Mouse (Mus musculus) C2C12 (cell line): ENCODE measurements around the gene Slc19a1.

ENCODE experiments used
- CEBPB ChIP-seq: IDR thresholded peaks from one replicate; pipeline ENCODE4 v1.6.1; 2011; ENCODE audit warnings: low read depth, mild to moderate bottlenecking, control low read depth, moderate library complexity
- CTCF ChIP-seq: IDR thresholded peaks from one replicate; pipeline ENCODE4 v1.5.1; 2011; ENCODE audit not compliant: control insufficient read depth, insufficient read depth, insufficient read length
- MAX ChIP-seq: IDR thresholded peaks from one replicate; pipeline ENCODE4 v1.6.1; 2011; ENCODE audit warnings: mild to moderate bottlenecking, control low read depth
- MYOD1 ChIP-seq: IDR thresholded peaks from one replicate; pipeline ENCODE4 v1.6.1; 2011; ENCODE audit warnings: low read depth; ENCODE audit not compliant: control insufficient read depth, insufficient read length
- MYOG ChIP-seq: IDR thresholded peaks from one replicate; pipeline ENCODE4 v1.6.1; 2011; ENCODE audit not compliant: control insufficient read depth, insufficient read length; ENCODE audit errors: extremely low read depth
- USF1 ChIP-seq: IDR thresholded peaks from one replicate; pipeline ENCODE4 v1.6.1; 2011; ENCODE audit warnings: low read depth, mild to moderate bottlenecking, control low read depth, moderate library complexity

DNA sequence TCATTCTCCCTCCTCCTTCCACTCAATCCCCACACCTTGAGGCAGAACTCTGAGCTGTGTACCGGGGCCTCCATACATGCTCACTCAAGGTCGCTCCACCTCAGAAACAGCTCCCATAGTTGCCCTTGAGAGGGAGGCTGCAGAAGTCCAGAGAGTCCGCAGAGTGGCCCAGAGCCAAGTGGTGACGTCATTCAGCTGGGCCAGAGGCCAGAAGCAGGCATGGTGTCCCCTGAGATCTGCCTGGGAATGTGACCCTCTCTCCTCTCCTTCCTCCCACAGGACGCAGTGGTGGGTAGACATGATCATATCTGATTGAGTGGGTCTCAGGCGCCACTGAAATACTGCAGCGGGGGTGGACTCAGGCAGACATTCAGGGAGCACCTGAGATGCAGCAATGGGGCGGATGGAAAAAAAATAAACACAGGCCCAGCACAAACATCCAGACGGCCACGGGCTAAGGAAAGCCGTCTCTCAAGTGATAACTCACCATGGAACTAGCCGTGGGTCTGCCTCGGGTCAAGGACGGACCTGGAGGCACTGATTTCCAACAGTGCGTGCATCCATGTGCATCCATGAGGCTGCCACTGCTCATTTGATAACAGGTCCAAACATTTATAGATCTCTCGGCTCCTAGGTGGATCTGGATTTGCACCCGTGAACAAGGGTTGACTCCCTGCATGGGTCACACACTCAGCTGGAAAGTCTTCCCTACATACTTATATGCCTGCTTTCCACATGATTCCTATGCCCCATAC is 34.1 kb upstream of the Slc19a1 start:
- TF ChIP-seq CTCF (no peak), CEBPB (no peak), MAX (no peak), USF1 (no peak), MYOG (no peak), MYOD1 (no peak)
